Mouse (Mus musculus): ENCODE results near the gene Art2b. TPM values are rescaled to one million over a fixed set of nuclear protein-coding genes. Genes with fewer than 3 reads are reported as not detected.

The Art2b gene
- polyA plus RNA-seq, 1 experiment from 2014 or later = not detected

- Histone ChIP-seq H3K9me3 (ENCODE audit: control insufficient read depth, low read length) (no peaks in the 10 kb centered on the region), H3K9ac (ENCODE audit: low read depth, low read length) (no peak overlapping the region), H3K4me1 (ENCODE audit: control insufficient read depth, insufficient read depth, low read length) (no peaks in the 10 kb centered on the region), H3K4me3 (ENCODE audit: low read depth, low read length) (no peak overlapping the region), H3K27ac (replicated peaks; ENCODE audit: low read depth, low read length) (no peak overlapping the region), H3K4me2 (ENCODE audit: low read depth, low read length) (no peak overlapping the region), H3K27me3 (replicated peaks; ENCODE audit: control insufficient read depth, insufficient read depth, low read length) (no peaks in the 10 kb centered on the region), H3K36me3 (ENCODE audit: control insufficient read depth, insufficient read depth, low read length) (no peaks in the 10 kb centered on the region)
- WGBS = 86% methylated on average over 1 of the region's 1 CpGs
- ATAC-seq (ENCODE audit: low read depth) (no peak), DNase-seq (ENCODE audit: low spot score) (no peak)
Measured at GRCm38 (mm10) chr7:101551530-101551929, 33.9 kb downstream of the Art2b start.

DNA sequence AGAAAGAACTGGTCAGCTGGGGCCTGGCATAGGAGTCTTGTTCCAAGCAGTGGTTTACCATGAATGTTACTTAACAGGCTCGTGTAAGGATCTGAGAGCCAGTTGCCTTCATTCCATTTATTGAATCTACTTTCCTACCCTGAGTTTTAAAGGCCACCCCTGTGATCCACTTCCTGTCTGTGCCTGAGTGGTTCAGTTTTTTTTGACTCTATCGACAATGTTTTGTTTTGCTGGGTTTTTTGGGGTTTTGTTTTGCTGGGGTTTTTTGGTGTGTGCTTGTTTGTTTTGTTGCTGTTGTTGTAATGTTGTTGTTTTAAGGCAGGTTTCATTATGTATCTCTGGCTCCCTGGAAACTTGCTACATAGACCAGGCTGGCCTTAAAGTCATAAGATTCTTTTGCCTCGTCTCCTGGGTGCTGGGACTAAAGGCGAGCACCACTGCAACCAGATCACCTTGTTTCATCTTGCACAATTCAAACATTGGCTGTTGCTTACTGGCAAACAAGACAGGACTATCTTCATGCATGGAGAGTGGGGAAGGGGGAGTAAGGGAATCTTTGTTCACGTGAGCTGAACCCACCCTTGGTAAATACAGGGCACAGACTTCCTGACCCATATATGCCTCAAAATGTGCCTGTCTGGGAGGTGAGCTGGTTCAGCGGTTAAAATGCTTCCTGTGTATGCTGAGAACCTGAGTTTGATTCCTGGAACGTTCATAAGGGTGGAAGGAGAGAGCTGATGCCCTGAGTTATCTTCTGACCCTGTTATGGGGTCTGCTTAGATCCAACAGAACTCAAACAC is 34.5 kb downstream of the Art2b start:
- Histone ChIP-seq H3K36me3 (ENCODE audit: control insufficient read depth, insufficient read depth, low read length) (no peaks in the 10 kb centered on the region), H3K4me2 (ENCODE audit: low read depth, low read length) (no peak overlapping the region), H3K9me3 (ENCODE audit: control insufficient read depth, low read length) (no peaks in the 10 kb centered on the region), H3K27ac (replicated peaks; ENCODE audit: low read depth, low read length) (no peak overlapping the region), H3K4me1 (ENCODE audit: control insufficient read depth, insufficient read depth, low read length) (no peaks in the 10 kb centered on the region), H3K9ac (ENCODE audit: low read depth, low read length) (no peak overlapping the region), H3K4me3 (ENCODE audit: low read depth, low read length) (no peak overlapping the region), H3K27me3 (replicated peaks; ENCODE audit: control insufficient read depth, insufficient read depth, low read length) (no peaks in the 10 kb centered on the region)
- no peak for DNase-seq (ENCODE audit: low spot score)
- WGBS = 61% methylated on average over 7 of the region's 7 CpGs
- no peak for ATAC-seq (ENCODE audit: low read depth)

- ATAC-seq (ENCODE audit: low read depth) (no peak), DNase-seq (ENCODE audit: low spot score) (no peak)
- no peak overlapping the region for H3K9ac ChIP-seq (ENCODE audit: low read depth, low read length)
- 83% methylated on average over 3 of the region's 3 CpGs for WGBS
- no peaks in the 10 kb centered on the region for H3K36me3 ChIP-seq (ENCODE audit: control insufficient read depth, insufficient read depth, low read length)
- H3K4me3 ChIP-seq (ENCODE audit: low read depth, low read length) = no peak overlapping the region
- no peak overlapping the region for H3K27ac ChIP-seq (replicated peaks; ENCODE audit: low read depth, low read length)
- no peaks in the 10 kb centered on the region for H3K27me3 ChIP-seq (replicated peaks; ENCODE audit: control insufficient read depth, insufficient read depth, low read length)
- H3K4me1 ChIP-seq (ENCODE audit: control insufficient read depth, insufficient read depth, low read length) = no peaks in the 10 kb centered on the region
- no peak overlapping the region for H3K4me2 ChIP-seq (ENCODE audit: low read depth, low read length)
- no peaks in the 10 kb centered on the region for H3K9me3 ChIP-seq (ENCODE audit: control insufficient read depth, low read length)
Measured at GRCm38 (mm10) chr7:101549266-101549665, 36.1 kb downstream of the Art2b start.

DNA sequence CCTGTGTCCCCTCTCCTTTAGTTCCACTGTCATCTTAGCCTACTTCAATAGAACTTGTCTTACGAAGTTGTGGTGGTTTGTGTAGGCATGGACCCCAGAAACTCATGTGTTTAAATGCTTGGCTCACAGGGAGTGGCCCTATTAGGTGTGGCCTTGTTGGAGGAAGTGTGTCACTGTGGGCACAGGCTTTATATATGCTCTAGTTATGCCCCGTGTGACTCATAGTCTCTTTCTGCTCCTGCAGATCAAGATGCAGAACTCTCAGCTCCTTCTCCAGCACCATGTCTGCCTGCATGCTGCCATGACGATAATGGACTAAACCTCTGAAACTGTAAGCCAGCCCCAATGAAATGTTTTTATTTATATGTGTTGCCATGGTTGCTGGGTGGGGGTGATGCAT is 37.7 kb downstream of the Art2b start:
- ATAC-seq (ENCODE audit: low read depth) (no peak), DNase-seq (ENCODE audit: low spot score) (no peak)
- Histone ChIP-seq H3K9me3 (ENCODE audit: control insufficient read depth, low read length) (no peaks in the 10 kb centered on the region), H3K4me1 (ENCODE audit: control insufficient read depth, insufficient read depth, low read length) (no peaks in the 10 kb centered on the region), H3K9ac (ENCODE audit: low read depth, low read length) (no peak overlapping the region), H3K27me3 (replicated peaks; ENCODE audit: control insufficient read depth, insufficient read depth, low read length) (no peaks in the 10 kb centered on the region), H3K36me3 (ENCODE audit: control insufficient read depth, insufficient read depth, low read length) (no peaks in the 10 kb centered on the region), H3K4me3 (ENCODE audit: low read depth, low read length) (no peak overlapping the region), H3K27ac (replicated peaks; ENCODE audit: low read depth, low read length) (no peak overlapping the region), H3K4me2 (ENCODE audit: low read depth, low read length) (no peak overlapping the region)
- WGBS = 83% methylated on average over 3 of the region's 3 CpGs

GRCm38 (mm10) chr7:101541734-101542133 is 43.7 kb downstream of the Art2b start:
- ATAC-seq (ENCODE audit: low read depth) = no peak
- Histone ChIP-seq H3K27me3 (replicated peaks; ENCODE audit: control insufficient read depth, insufficient read depth, low read length) (no peaks in the 10 kb centered on the region), H3K27ac (replicated peaks; ENCODE audit: low read depth, low read length) (no peak overlapping the region), H3K9ac (ENCODE audit: low read depth, low read length) (no peak overlapping the region), H3K9me3 (ENCODE audit: control insufficient read depth, low read length) (no peaks in the 10 kb centered on the region), H3K4me2 (ENCODE audit: low read depth, low read length) (peak overlapping the region; percentile 16; the same call in 1 of the 2 replicates), H3K4me3 (ENCODE audit: low read depth, low read length) (no peak overlapping the region), H3K36me3 (ENCODE audit: control insufficient read depth, insufficient read depth, low read length) (no peaks in the 10 kb centered on the region), H3K4me1 (ENCODE audit: control insufficient read depth, insufficient read depth, low read length) (no peaks in the 10 kb centered on the region)
- WGBS = 67% methylated on average over 10 of the region's 10 CpGs
- no peak for DNase-seq (ENCODE audit: low spot score)

GRCm38 (mm10) chr7:101541132-101541531 is 44.3 kb downstream of the Art2b start:
- Histone ChIP-seq H3K4me1 (ENCODE audit: control insufficient read depth, insufficient read depth, low read length) (no peaks in the 10 kb centered on the region), H3K9ac (ENCODE audit: low read depth, low read length) (no peak overlapping the region), H3K9me3 (ENCODE audit: control insufficient read depth, low read length) (no peaks in the 10 kb centered on the region), H3K27ac (replicated peaks; ENCODE audit: low read depth, low read length) (no peak overlapping the region), H3K27me3 (replicated peaks; ENCODE audit: control insufficient read depth, insufficient read depth, low read length) (no peaks in the 10 kb centered on the region), H3K4me2 (ENCODE audit: low read depth, low read length) (peak overlapping the region; percentile 16; the same call in 1 of the 2 replicates), H3K4me3 (ENCODE audit: low read depth, low read length) (no peak overlapping the region), H3K36me3 (ENCODE audit: control insufficient read depth, insufficient read depth, low read length) (no peaks in the 10 kb centered on the region)
- WGBS = 3% methylated on average over 11 of the region's 11 CpGs
- DNase-seq (ENCODE audit: low spot score) = peak; percentile 89
- ATAC-seq (ENCODE audit: low read depth) = peak; percentile 79; the same call in 1 of the 2 replicates

DNA sequence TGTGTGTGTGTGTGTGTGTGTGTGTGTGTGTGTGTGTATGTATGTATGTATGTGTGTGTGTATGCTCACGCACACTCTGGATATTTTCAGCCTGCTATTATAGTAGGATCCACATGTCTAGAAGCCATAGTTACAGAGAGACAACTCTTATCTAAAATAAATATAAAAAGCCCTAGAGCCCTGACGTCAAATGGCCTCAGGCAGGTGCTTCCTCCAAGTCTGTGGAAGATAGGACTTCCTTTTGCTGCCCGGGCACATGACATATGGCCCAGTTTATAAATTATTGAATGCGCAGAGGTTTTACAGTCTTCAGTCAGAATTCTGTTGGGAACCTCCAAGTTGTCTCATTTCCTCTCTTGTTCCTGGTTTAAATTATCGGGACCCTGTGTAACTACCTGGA is 44.7 kb downstream of the Art2b start:
- Histone ChIP-seq H3K27ac (replicated peaks; ENCODE audit: low read depth, low read length) (no peak overlapping the region), H3K9me3 (ENCODE audit: control insufficient read depth, low read length) (no peaks in the 10 kb centered on the region), H3K4me2 (ENCODE audit: low read depth, low read length) (no peak overlapping the region), H3K27me3 (replicated peaks; ENCODE audit: control insufficient read depth, insufficient read depth, low read length) (no peaks in the 10 kb centered on the region), H3K4me3 (ENCODE audit: low read depth, low read length) (no peak overlapping the region), H3K4me1 (ENCODE audit: control insufficient read depth, insufficient read depth, low read length) (no peaks in the 10 kb centered on the region), H3K36me3 (ENCODE audit: control insufficient read depth, insufficient read depth, low read length) (no peaks in the 10 kb centered on the region), H3K9ac (ENCODE audit: low read depth, low read length) (no peak overlapping the region)
- DNase-seq (ENCODE audit: low spot score) (no peak), ATAC-seq (ENCODE audit: low read depth) (no peak)
- WGBS = 60% methylated on average over 5 of the region's 5 CpGs

GRCm38 (mm10) chr7:101539774-101540173 is 45.6 kb downstream of the Art2b start:
- Histone ChIP-seq H3K27me3 (replicated peaks; ENCODE audit: control insufficient read depth, insufficient read depth, low read length) (no peaks in the 10 kb centered on the region), H3K4me1 (ENCODE audit: control insufficient read depth, insufficient read depth, low read length) (no peaks in the 10 kb centered on the region), H3K27ac (replicated peaks; ENCODE audit: low read depth, low read length) (no peak overlapping the region), H3K9ac (ENCODE audit: low read depth, low read length) (no peak overlapping the region), H3K9me3 (ENCODE audit: control insufficient read depth, low read length) (no peaks in the 10 kb centered on the region), H3K4me2 (ENCODE audit: low read depth, low read length) (no peak overlapping the region), H3K4me3 (ENCODE audit: low read depth, low read length) (no peak overlapping the region), H3K36me3 (ENCODE audit: control insufficient read depth, insufficient read depth, low read length) (no peaks in the 10 kb centered on the region)
- no peak for ATAC-seq (ENCODE audit: low read depth)
- WGBS = 38% methylated on average over 9 of the region's 9 CpGs
- DNase-seq (ENCODE audit: low spot score) = no peak

Data from embryonic facial prominence, embryonic 14.5 days (tissue).